Mouse (Mus musculus): ENCODE results near the gene Clec12b. TPM values are rescaled to one million over a fixed set of nuclear protein-coding genes. Genes with fewer than 3 reads are reported as not detected.

Gene Clec12b
- 0.02 TPM in 2 replicates for polyA plus RNA-seq (2012; rRNA removed)

DNA sequence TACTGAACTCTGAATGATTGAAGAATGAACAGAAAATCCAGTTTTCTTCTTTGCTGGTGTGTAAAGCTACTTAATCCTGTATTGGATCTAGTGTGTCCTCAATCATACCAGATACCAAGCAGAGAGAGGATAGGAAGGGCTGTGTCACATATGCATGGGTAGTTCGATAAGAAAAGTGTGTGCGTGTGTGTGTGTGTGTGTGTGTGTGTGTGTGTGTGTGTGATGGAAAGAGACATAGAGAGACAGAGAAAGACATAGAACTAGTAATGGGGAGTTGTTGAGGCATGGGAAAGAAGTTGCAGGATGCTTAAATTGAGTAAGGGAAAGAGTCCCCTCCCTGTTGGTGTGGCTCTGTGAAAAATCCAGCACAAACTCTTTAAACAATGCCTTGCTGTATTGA is at the start of gene Clec12b:
Clec12b (minus strand) TSS at position 101 of the 400 bp plus-strand sequence.

DNA sequence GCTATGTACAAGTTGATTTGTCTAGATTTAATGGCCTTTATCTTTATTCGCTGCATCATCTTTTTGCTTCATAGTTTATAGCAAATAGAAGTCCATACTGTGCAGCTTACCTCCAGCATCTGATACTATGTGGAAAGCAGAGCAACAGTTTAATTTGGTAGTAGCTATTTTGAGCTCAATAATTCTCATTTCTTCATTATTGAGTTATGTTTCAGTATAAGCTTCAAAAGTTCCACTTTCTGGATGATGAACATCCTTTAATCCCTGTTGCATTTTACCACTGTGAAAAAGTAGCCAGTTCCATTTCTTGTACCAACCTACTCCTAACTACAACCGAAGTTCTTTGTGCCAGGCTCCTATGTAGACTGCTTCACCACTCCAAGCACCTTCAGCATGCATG is 22.9 kb upstream of the Clec12b start, which contains the start of gene Clec9a:
Clec9a (plus strand) TSS at position 301 of the 400 bp plus-strand sequence.

GRCm38 (mm10) chr6:129396997-129397396 is 11.3 kb upstream of the Clec12b start, which contains the start of gene Clec1b:
Gene Clec1b, plus strand, starts transcription at chr6:129397297.

DNA sequence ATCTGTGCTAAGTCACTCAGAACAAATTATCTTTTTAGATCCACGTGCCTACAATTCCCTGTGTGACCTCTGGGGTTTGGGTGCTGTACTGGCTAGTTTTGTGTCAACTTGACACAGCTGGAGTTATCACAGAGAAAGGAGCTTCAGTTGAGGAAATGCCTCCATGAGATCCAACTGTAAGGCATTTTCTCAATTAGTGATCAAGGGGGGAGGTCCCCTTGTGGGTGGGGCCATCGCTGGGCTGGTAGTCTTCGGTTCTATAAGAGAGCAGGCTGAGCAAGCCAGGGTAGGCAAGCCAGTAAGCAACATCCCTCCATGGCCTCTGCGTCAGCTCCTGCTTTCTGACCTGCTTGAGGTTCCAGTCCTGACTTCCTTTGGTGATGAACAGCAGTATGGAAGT is 43.3 kb downstream of the Clec12b start, which contains the start of gene Clec12a:
Clec12a (plus strand) TSS at position 301 of the 400 bp plus-strand sequence.

DNA sequence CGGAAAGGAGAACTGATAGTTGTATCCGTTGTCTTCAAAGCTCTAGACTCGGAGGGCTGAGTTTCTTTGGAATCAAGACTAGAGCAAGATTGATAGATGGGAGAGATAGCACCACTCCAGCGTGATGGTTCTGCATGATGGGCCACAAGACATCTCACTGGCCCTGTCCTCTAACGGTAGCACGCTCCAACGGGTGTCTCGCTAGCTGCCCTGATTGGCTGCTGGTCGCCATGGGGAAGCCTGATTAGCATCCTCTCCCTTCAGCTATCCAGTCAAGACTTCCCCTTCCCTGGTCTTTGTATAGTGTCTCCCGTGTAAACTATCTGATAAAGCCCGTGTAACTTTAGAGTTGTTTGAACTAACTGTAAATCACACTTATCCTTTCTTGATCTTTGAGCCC is 54.1 kb downstream of the Clec12b start, which contains the start of gene 4922502D21Rik:
4922502D21Rik (minus strand) TSS at position 187 of the 400 bp plus-strand sequence.

Other genes starting within 250 kb of the Clec12b start
- 6.2 and 7.0 TPM in 2 replicates for gene Clec2d, start 205.3 kb downstream of the Clec12b start, polyA plus RNA-seq (2012; rRNA removed)
- gene Cd69, start 110.4 kb downstream of the Clec12b start, polyA plus RNA-seq (2012; rRNA removed), result 0.94 and 0.99 TPM in 2 replicates
- 0.03 TPM in 1 of 2 replicates, not detected in the other for gene 4922502D21Rik, start 54.1 kb downstream of the Clec12b start, polyA plus RNA-seq (2012; rRNA removed)
- gene Clec12a, start 43.2 kb downstream of the Clec12b start, polyA plus RNA-seq (2012; rRNA removed), result 5.2 and 7.4 TPM in 2 replicates
- 13.3 and 14.4 TPM in 2 replicates for gene Clec1b, start 11.4 kb upstream of the Clec12b start, polyA plus RNA-seq (2012; rRNA removed)
- gene Clec9a, start 23.0 kb upstream of the Clec12b start, polyA plus RNA-seq (2012; rRNA removed), result 0.81 and 1.0 TPM in 2 replicates
- gene Clec1a, start 66.1 kb upstream of the Clec12b start, polyA plus RNA-seq (2012; rRNA removed), result 0.10 and 0.14 TPM in 2 replicates
- gene Olr1, start 121.3 kb upstream of the Clec12b start, polyA plus RNA-seq (2012; rRNA removed), result 0.89 and 1.2 TPM in 2 replicates
- gene Tmem52b, start 126.7 kb upstream of the Clec12b start, polyA plus RNA-seq (2012; rRNA removed), result 0.01 and 0.02 TPM in 2 replicates
- 20.2 and 21.9 TPM in 2 replicates for gene Gabarapl1, start 147.3 kb upstream of the Clec12b start, polyA plus RNA-seq (2012; rRNA removed)
- 0.03 TPM in 1 of 2 replicates, not detected in the other for gene Klre1, start 192.0 kb upstream of the Clec12b start, polyA plus RNA-seq (2012; rRNA removed)
- 0.18 and 0.19 TPM in 2 replicates for gene Klrd1, start 205.9 kb upstream of the Clec12b start, polyA plus RNA-seq (2012; rRNA removed)
- gene Klrk1, start 238.0 kb upstream of the Clec12b start, polyA plus RNA-seq (2012; rRNA removed), result 0.21 and 0.32 TPM in 2 replicates